Mouse (Mus musculus): Measurements from ENCODE around the gene Pxmp2. TPM values are rescaled to one million over a fixed set of nuclear protein-coding genes. Genes with fewer than 3 reads are reported as not detected.

Pxmp2 gene
- polyA plus RNA-seq, 1 experiment from 2014 or later = 11.3 TPM

DNA sequence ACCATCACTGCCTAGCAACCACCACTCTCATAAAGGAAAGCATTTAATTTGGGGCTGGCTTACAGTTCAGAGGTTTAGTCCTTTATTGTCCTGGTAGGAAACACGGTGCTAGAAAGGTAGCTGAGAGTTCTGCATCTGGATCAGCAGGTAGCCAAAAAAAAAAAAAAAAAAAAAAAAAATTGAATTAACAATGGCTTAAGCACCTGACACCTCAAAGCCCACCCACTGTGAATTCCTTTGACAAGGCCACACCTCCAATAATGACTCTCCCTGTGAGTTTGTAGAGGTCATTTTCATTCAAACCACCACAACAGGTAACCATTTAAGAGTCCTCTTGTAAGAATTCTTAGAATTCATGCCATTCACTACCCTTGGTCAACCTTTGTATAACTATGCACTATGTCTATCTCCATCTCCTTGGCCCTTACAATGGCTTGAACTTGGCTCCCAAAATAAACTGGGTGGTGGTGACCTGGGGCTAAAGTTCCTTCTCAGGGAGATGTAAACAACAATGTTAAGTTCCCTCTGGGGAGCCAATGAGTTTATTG lies 58.6 kb downstream of the Pxmp2 start:
- H3K36me3 ChIP-seq (replicated peaks) = peaks cover 17% of the 10 kb centered on the region
- H3K4me3 ChIP-seq = no peak overlapping the region
- no peak for ATAC-seq (replicated peaks)
- H3K9ac ChIP-seq = no peak overlapping the region
- no peaks in the 10 kb centered on the region for H3K27me3 ChIP-seq (replicated peaks)
- 35% methylated on average over 1 of the region's 1 CpGs for WGBS
- H3K4me2 ChIP-seq = no peak overlapping the region
- H3K9me3 ChIP-seq = no peaks in the 10 kb centered on the region
- no peak overlapping the region for H3K27ac ChIP-seq
- peaks cover 16% of the 10 kb centered on the region for H3K4me1 ChIP-seq

DNA sequence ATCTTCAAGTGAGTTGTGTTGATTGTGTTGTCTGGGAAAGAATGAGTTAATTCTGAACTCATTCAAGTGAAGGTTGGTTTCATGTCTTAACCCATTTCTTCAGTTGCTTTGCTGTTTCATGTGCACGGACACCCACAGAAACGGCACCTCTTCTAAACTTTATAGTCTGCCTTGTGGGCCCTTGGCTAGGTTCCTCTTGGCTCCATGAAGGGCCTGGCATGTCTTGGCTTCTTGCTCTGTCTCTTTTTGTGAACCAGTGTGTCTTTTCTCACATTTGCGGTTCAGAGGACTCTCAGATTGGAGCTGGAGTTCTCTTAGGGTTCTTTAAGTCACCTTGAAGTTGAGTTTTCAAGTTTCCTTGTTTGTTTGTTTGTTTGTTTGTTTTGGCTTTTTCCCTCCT lies 60.9 kb downstream of the Pxmp2 start:
- H3K36me3 ChIP-seq (replicated peaks) = peaks cover 38% of the 10 kb centered on the region
- no peaks in the 10 kb centered on the region for H3K9me3 ChIP-seq
- no peak overlapping the region for H3K9ac ChIP-seq
- no peaks in the 10 kb centered on the region for H3K27me3 ChIP-seq (replicated peaks)
- H3K27ac ChIP-seq = no peak overlapping the region
- WGBS = 90% methylated on average over 3 of the region's 3 CpGs
- H3K4me3 ChIP-seq = no peak overlapping the region
- H3K4me1 ChIP-seq = peaks cover 3% of the 10 kb centered on the region
- no peak overlapping the region for H3K4me2 ChIP-seq
- no peak for ATAC-seq (replicated peaks)

Other genes with a start within 250 kb of the Pxmp2 start
- 3.2 and 4.4 TPM in 2 replicates for gene Gm17655, start 213.7 kb downstream of the Pxmp2 start, polyA plus RNA-seq (2015; fragmentation: Nextera tagmentation; extraction: Ambion mirVana)
- gene Gm35315, start 191.8 kb downstream of the Pxmp2 start, polyA plus RNA-seq (2015; fragmentation: Nextera tagmentation; extraction: Ambion mirVana) = 0.56 and 0.58 TPM in 2 replicates
- gene Plcxd1, start 186.2 kb downstream of the Pxmp2 start, polyA plus RNA-seq (2015; fragmentation: Nextera tagmentation; extraction: Ambion mirVana) = 7.0 and 7.5 TPM in 2 replicates
- gene Gtpbp6, start 178.0 kb downstream of the Pxmp2 start, polyA plus RNA-seq (2015; fragmentation: Nextera tagmentation; extraction: Ambion mirVana) = 67.0 and 67.3 TPM in 2 replicates
- 18.1 and 19.7 TPM in 2 replicates for gene Zfp605, start 176.1 kb downstream of the Pxmp2 start, polyA plus RNA-seq (2015; fragmentation: Nextera tagmentation; extraction: Ambion mirVana)
- 88.0 and 91.7 TPM in 2 replicates for gene Chfr, start 150.3 kb downstream of the Pxmp2 start, polyA plus RNA-seq (2015; fragmentation: Nextera tagmentation; extraction: Ambion mirVana)
- 25.5 and 28.5 TPM in 2 replicates for gene Golga3, start 109.5 kb downstream of the Pxmp2 start, polyA plus RNA-seq (2015; fragmentation: Nextera tagmentation; extraction: Ambion mirVana)
- gene Ankle2, start 55.2 kb downstream of the Pxmp2 start, polyA plus RNA-seq (2015; fragmentation: Nextera tagmentation; extraction: Ambion mirVana) = 20.6 and 22.6 TPM in 2 replicates
- 104 and 110 TPM in 2 replicates for gene Pgam5, start 16.3 kb downstream of the Pxmp2 start, polyA plus RNA-seq (2015; fragmentation: Nextera tagmentation; extraction: Ambion mirVana)
- 7.5 and 7.7 TPM in 2 replicates for gene Pole, start 120 bp upstream of the Pxmp2 start, polyA plus RNA-seq (2015; fragmentation: Nextera tagmentation; extraction: Ambion mirVana)
- 7.7 and 8.4 TPM in 2 replicates for gene P2rx2, start 57.0 kb upstream of the Pxmp2 start, polyA plus RNA-seq (2015; fragmentation: Nextera tagmentation; extraction: Ambion mirVana)
- not detected in 2 replicates for gene Lrcol1, start 58.5 kb upstream of the Pxmp2 start, polyA plus RNA-seq (2015; fragmentation: Nextera tagmentation; extraction: Ambion mirVana)
- 24.2 and 25.9 TPM in 2 replicates for gene Fbrsl1, start 162.3 kb upstream of the Pxmp2 start, polyA plus RNA-seq (2015; fragmentation: Nextera tagmentation; extraction: Ambion mirVana)

Data from midbrain, embryonic 15.5 days (tissue).